Mouse (Mus musculus) heart, adult 2 months (tissue): Measurements from ENCODE around the gene Ccl17.

Experiments used
- CTCF ChIP-seq: fragments of 200-600 bp; IDR thresholded peaks from 2 replicates; pipeline ENCODE4 v1.8.1; 2022; ENCODE audit warnings: antibody characterized with exemption, mild to moderate bottlenecking, moderate library complexity
- EP300 ChIP-seq: fragments of 200-500 bp; IDR thresholded peaks from 2 replicates; pipeline ENCODE4 v1.6.1; 2011; ENCODE audit warnings: low read depth, low read length, control low read depth; ENCODE audit not compliant: insufficient read depth
- POLR2A ChIP-seq: fragments of 200-500 bp; IDR thresholded peaks from 2 replicates; pipeline ENCODE4 v1.6.1; 2011; ENCODE audit warnings: mild to moderate bottlenecking, low read depth, low read length, control low read depth; ENCODE audit not compliant: insufficient read depth

DNA sequence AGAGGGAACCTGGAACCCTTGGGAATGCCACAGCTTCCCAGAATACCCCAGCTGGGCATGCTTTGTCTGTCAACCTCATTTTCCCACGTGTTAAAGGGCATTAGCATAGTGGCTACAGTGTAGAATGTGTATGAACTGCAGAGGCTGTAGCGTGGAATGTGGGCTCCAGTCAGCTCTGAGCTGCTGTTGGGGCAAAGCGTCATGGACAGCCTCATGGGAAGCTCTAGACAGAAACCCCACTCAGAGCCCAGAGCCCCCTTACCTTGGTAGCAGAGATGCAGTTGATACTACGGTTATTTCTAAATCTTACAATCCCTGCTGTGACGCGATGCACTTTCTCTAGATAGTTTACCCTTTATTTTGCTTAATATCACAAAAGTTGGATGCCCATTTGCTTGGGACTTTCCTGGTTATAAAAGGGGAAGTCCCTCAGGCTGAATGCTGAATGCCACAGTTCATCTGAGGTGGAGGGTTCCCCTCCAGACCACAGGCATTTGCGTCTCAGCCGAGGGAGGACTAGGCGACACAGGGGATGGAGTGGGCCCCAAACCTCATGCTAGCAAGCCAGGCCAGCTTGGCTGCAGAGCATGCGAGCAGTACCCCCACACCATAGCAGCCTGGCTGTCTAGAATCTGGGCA is 31.2 kb upstream of the Ccl17 start:
- TF ChIP-seq POLR2A = no peak
- TF ChIP-seq CTCF = no peak
- no peak for TF ChIP-seq EP300
